Mouse (Mus musculus): Measurements from ENCODE around the gene Card14.
A peak's percentile ranks its signal among the peaks of the same experiment; 100 is the strongest.
"Not testable (repeated sequence)": the region's sequence is repeated elsewhere in the genome, so short reads cannot be mapped to it uniquely, and the experiment has no call there.

The Card14 gene

GRCm38 (mm10) chr11:119355443-119356385, 48.1 kb downstream of the Card14 start, which contains the start of the genes Sgsh and Slc26a11:
Sgsh (minus strand) TSS chr11:119355536.
Slc26a11 (plus strand) TSS chr11:119355557.
- peak; percentile 84 for DNase-seq (ENCODE audit: low read depth, low spot score)

GRCm38 (mm10) chr11:119359089-119359488, 51.5 kb downstream of the Card14 start:
- no peak for DNase-seq (ENCODE audit: low read depth, low spot score)

DNA sequence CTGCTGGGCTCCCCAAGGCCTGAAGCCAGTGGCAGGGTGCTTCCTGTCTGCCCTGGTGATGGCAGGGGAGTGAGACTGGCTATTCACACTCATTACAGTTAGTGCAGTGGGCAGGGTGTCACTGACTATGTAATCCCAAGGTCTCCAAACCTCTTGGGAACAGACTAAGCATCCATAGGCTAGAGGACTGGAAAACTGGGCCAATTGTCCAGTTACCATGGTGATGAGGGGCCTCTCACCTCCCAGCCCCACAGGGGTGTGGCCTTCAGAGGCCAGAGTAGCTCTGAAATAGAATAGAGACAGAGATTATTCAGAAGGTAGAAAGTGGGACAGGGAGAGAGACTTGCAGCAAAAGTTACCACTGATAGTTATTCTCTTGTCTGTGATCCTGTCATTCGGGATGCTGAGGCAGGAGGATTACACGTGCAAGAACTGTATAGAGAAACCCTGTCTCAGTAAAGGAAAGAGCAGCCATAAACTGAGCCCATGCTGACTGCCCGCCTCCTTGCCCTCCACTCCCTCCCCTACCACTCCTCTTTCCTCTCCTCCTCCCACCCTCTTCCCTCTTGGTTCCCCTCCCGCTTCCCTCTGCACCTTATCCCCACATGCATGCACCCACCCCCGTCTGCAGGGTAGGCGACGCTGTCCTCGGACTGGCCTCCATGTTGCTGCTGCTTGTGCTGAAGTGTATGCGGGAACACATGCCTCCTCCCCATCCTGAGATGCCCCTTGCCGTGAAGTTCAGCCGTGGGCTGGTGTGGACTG, 55.4 kb downstream of the Card14 start:
- DNase-seq (ENCODE audit: low read depth, low spot score) = no peak

GRCm38 (mm10) chr11:119363534-119364145, 56.1 kb downstream of the Card14 start:
- DNase-seq (ENCODE audit: low read depth, low spot score) = peak; percentile 81

GRCm38 (mm10) chr11:119375425-119375824, 67.9 kb downstream of the Card14 start:
- DNase-seq (ENCODE audit: low read depth, low spot score) = no peak

DNA sequence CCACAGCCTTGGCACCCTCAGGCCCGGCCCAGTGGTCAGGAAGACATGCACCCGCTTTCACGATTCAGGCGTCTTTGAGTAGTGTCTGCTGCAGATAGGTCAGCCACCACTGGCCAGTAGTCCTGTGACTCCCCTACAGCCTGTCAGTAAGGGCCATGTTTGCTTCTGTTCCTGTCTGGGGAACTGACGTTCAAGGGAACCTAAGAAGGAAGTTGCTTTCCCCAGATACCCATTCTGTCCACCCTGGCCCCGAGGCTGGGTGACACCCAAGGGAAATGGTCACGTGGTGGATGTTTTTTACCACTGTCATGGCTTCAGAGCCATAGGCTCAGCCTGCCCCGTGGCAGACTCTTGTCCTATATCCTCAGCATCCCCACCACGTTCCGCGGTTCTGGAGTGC, 69.8 kb downstream of the Card14 start:
- no peak for DNase-seq (ENCODE audit: low read depth, low spot score)

GRCm38 (mm10) chr11:119378551-119378950, 71.0 kb downstream of the Card14 start:
- no peak for DNase-seq (ENCODE audit: low read depth, low spot score)

GRCm38 (mm10) chr11:119381631-119382337, 74.2 kb downstream of the Card14 start:
- no peak for DNase-seq (ENCODE audit: low read depth, low spot score)

GRCm38 (mm10) chr11:119382338-119382850, 74.8 kb downstream of the Card14 start:
- DNase-seq (ENCODE audit: low read depth, low spot score) = no peak

DNA sequence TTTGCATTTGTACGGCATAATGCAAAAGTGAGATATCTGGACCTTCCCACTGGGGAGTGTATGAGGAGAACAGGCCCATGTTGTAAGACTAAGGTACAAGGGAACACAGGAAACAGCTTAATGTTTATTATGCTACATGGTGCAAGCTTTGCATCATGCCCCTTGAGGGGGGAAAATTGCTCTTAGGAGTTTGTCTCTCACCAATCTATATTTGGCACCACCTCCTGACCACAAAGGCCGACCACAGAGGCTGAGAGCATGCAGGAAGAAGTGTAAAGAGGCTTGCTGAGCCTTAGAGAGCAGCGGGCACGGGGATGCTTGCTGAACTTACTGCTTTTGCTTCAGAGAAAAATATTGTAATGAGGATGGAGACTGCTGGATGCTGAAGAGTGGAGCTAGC, 77.3 kb downstream of the Card14 start:
- DNase-seq (ENCODE audit: low read depth, low spot score) = peak; percentile 67

DNA sequence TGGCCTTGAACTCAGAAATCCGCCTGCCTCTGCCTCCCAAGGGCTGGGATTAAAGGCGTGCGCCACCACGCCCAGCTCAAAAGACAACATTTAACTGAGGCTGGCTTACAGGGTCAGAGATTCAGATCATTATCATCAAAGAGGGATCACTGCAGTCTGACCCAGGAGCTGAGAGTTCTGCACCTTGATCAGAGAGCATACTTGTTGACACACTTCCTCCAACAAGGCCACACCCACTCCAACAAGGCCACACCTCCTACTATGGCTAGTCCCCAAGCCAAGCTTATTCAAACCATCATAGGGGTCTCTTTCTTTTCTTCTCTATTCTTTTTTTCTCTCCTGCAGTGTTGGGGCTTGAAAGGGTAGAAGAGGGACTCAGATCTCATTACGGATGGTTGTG, 78.7 kb downstream of the Card14 start:
- peak; percentile 62 for DNase-seq (ENCODE audit: low read depth, low spot score)

DNA sequence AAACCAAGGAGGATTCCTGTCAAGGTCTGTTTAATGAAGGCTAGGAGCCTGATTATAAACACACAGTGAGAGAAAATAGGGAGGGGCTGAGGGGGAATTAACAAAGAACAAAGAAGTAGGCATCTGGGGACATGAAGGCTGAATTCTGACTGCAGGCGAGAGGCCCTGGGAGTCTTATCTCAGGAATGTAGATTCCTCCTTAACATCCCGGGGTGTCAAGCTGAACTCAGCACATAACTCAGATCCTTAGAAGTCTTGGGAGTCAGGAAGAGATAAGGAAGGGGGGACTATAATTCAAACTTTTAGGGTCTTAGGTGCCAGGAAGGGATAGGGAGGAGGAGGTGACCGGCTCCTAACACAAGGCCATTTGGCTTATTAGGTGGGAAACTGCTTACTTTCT, 79.7 kb downstream of the Card14 start:
- DNase-seq (ENCODE audit: low read depth, low spot score) = not testable (repeated sequence)

- DNase-seq (ENCODE audit: low read depth, low spot score) = peak; percentile 87
Measured at GRCm38 (mm10) chr11:119389851-119390270, 82.3 kb downstream of the Card14 start.

- DNase-seq (ENCODE audit: low read depth, low spot score) = peak; percentile 87
Measured at GRCm38 (mm10) chr11:119390271-119391231, 83.0 kb downstream of the Card14 start.

DNA sequence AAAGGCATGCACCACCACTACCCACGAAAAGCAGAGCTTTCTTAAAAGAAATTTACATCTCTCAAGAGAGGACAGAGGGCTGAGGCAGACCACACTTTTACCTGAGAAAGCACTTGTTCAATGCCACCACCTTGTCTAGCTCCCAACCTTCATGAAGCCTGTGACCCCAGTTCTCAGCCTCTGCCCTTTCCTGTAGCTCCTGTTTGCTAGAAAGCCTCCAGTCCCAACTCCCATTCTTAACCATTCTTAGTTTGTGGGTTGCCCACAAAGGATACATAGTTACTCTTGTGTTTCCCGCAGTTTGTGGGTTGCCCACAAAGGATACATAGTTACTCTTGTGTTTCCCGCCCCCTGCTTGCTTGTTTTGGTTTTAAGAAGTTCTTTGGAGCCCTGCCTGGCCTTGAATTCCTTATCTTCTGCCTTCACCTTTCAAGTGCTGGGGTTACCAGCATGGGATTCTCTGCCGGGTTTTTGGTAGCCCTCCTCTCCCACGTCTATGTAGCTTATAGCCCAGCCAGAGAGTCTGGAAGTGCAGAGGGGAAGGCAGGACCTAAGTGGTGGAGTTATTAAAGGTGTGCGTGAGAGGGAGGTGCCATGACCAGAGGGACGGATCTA, 83.9 kb downstream of the Card14 start:
- DNase-seq (ENCODE audit: low read depth, low spot score) = no peak

DNA sequence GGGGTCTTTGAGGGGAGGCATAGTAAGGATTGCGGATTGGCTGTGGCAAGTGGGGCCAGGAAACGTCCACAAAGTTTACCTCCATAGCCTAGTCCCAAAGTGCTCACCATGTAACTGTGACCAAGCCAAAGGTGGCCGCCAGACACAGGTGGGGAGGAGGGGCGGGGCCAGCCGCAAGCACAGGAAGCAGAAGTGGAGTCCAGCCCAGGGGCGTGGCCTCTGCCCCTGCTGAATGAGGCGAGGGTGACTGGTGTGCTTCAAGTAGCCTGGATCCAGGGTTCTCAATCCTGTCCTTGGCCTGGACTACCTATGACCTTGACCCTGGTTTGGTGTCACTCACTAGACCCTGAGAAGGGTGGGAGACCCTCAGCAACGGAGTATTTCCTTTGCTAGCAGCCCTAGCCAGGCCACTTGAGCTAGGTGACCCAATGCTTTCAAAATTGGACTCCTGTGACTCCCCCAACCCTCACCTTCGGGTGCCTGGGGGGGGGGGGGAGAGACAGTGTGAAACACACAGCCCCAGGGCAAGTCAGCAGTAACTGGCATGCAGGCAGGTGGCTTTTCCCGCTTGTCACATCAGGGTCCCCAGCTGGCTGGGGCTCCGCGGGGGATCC, 84.5 kb downstream of the Card14 start:
- DNase-seq (ENCODE audit: low read depth, low spot score) = peak; percentile 93

GRCm38 (mm10) chr11:119392800-119393482, 85.4 kb downstream of the Card14 start, which contains the start of gene Rnf213:
Rnf213 (plus strand) TSS chr11:119393100.
- DNase-seq (ENCODE audit: low read depth, low spot score) = peak; percentile 81

- no peak for DNase-seq (ENCODE audit: low read depth, low spot score)
Measured at GRCm38 (mm10) chr11:119393483-119393804, 85.9 kb downstream of the Card14 start.
